Mouse (Mus musculus) heart, embryonic 15.5 days (tissue): ENCODE results near the gene Itgax. TPM values are rescaled to one million over a fixed set of nuclear protein-coding genes. Genes with fewer than 3 reads are reported as not detected.
"Not testable (repeated sequence)": the region's sequence is repeated elsewhere in the genome, so short reads cannot be mapped to it uniquely, and the experiment has no call there.

ENCODE experiments used
- ATAC-seq: fragments of 200-750 bp; cut with Nextera tagmentation; replicated peaks from 2 replicates; pipeline ENCODE4 v1.8.0; 2017; ENCODE audit warnings: low read depth, moderate TSS enrichment; ENCODE audit not compliant: insufficient number of reproducible peaks, insufficient read depth, low FRiP score
- H3K27ac ChIP-seq: fragments of 300-500 bp; sonication (generic); 2 replicates; pipeline ENCODE4 v1.5.1; 2015; ENCODE audit warnings: mild to moderate bottlenecking, inconsistent platforms
- H3K27me3 ChIP-seq: fragments of 300-500 bp; sonication (generic); 2 replicates; pipeline ENCODE4 v1.6.1; 2015; ENCODE audit warnings: inconsistent platforms
- H3K36me3 ChIP-seq: fragments of 300-500 bp; sonication (generic); 2 replicates; pipeline ENCODE4 v1.6.1; 2015; ENCODE audit warnings: mild to moderate bottlenecking, inconsistent platforms
- H3K4me1 ChIP-seq: fragments of 300-500 bp; sonication (generic); replicated peaks from 2 replicates; pipeline ENCODE4 v1.6.1; 2015; ENCODE audit warnings: inconsistent platforms
- H3K4me2 ChIP-seq: fragments of 300-500 bp; sonication (generic); 2 replicates; pipeline ENCODE4 v1.6.1; 2015; ENCODE audit warnings: inconsistent platforms, mild to moderate bottlenecking, moderate library complexity
- H3K4me3 ChIP-seq: fragments of 300-500 bp; sonication (generic); 2 replicates; pipeline ENCODE4 v1.5.1; 2015; ENCODE audit warnings: mild to moderate bottlenecking, inconsistent platforms
- H3K9ac ChIP-seq: fragments of 300-500 bp; sonication (generic); 2 replicates; pipeline ENCODE4 v1.6.1; 2015; ENCODE audit warnings: mild to moderate bottlenecking, inconsistent platforms
- H3K9me3 ChIP-seq: fragments of 300-500 bp; sonication (generic); replicated peaks from 2 replicates; pipeline ENCODE4 v1.6.1; 2016; ENCODE audit warnings: inconsistent platforms
- WGBS: fragments of 180-500 bp; shearing (Covaris S2); methylation state at CpG from one replicate; pipeline ENCODE4 v1.1.7; 2015; ENCODE audit warnings: mixed read lengths; 5-methylcytosine and 5-hydroxymethylcytosine counted together
- polyA plus RNA-seq: library from polyadenylated mRNA; unstranded; fragments of >200 nt; fragmentation: Nextera tagmentation; extraction: Ambion mirVana; gene quantifications from 2 replicates; pipeline ENCODE4 v1.2.1, GENCODE M21; 2015

The Itgax gene
- polyA plus RNA-seq, 1 experiment from 2014 or later = 0.14 TPM

- no peak overlapping the region for H3K27ac ChIP-seq
- no peaks in the 10 kb centered on the region for H3K4me1 ChIP-seq
- WGBS = 72% methylated on average over 5 of the region's 5 CpGs
- no peak overlapping the region for H3K4me2 ChIP-seq
- no peak overlapping the region for H3K9ac ChIP-seq
- H3K36me3 ChIP-seq = no peaks in the 10 kb centered on the region
- ATAC-seq = no peak
- no peaks in the 10 kb centered on the region for H3K9me3 ChIP-seq
- H3K27me3 ChIP-seq = no peaks in the 10 kb centered on the region
- H3K4me3 ChIP-seq = no peak overlapping the region
Measured at GRCm38 (mm10) chr7:128115211-128115958, 14.0 kb upstream of the Itgax start.

- no peak overlapping the region for H3K4me2 ChIP-seq
- H3K4me1 ChIP-seq = no peaks in the 10 kb centered on the region
- 0 out of 2 replicates have a peak, but pooled peaks cover 3% of the 10 kb centered on the region for H3K27me3 ChIP-seq
- no peak overlapping the region for H3K9ac ChIP-seq
- H3K9me3 ChIP-seq = no peaks in the 10 kb centered on the region
- no peak overlapping the region for H3K27ac ChIP-seq
- no peaks in the 10 kb centered on the region for H3K36me3 ChIP-seq
- 88% methylated on average over 5 of the region's 5 CpGs for WGBS
- ATAC-seq = no peak
- no peak overlapping the region for H3K4me3 ChIP-seq
Measured at GRCm38 (mm10) chr7:128116396-128116795, 13.0 kb upstream of the Itgax start.

- no peaks in the 10 kb centered on the region for H3K36me3 ChIP-seq
- no peak overlapping the region for H3K4me2 ChIP-seq
- H3K9me3 ChIP-seq = no peaks in the 10 kb centered on the region
- no peaks in the 10 kb centered on the region for H3K4me1 ChIP-seq
- no peak for ATAC-seq
- no peak overlapping the region for H3K4me3 ChIP-seq
- 71% methylated on average over 6 of the region's 6 CpGs for WGBS
- H3K27me3 ChIP-seq = 0 out of 2 replicates have a peak, but pooled peaks cover 3% of the 10 kb centered on the region
- H3K27ac ChIP-seq = no peak overlapping the region
- H3K9ac ChIP-seq = no peak overlapping the region
Measured at GRCm38 (mm10) chr7:128119726-128120490, 9.4 kb upstream of the Itgax start.

GRCm38 (mm10) chr7:128132148-128132547 lies 2.8 kb downstream of the Itgax start:
- Histone ChIP-seq H3K9ac (no peak overlapping the region), H3K36me3 (no peaks in the 10 kb centered on the region), H3K4me2 (no peak overlapping the region), H3K27ac (no peak overlapping the region), H3K4me3 (no peak overlapping the region), H3K4me1 (peaks cover 9% of the 10 kb centered on the region), H3K27me3 (no peaks in the 10 kb centered on the region), H3K9me3 (no peaks in the 10 kb centered on the region)
- ATAC-seq = no peak
- 40% methylated on average over 5 of the region's 5 CpGs for WGBS

GRCm38 (mm10) chr7:128133596-128133995 lies 4.2 kb downstream of the Itgax start:
- H3K9me3 ChIP-seq = no peaks in the 10 kb centered on the region
- H3K4me1 ChIP-seq = no peaks in the 10 kb centered on the region
- no peaks in the 10 kb centered on the region for H3K27me3 ChIP-seq
- no peak overlapping the region for H3K4me3 ChIP-seq
- no peak overlapping the region for H3K4me2 ChIP-seq
- WGBS = 73% methylated on average over 2 of the region's 2 CpGs
- no peak overlapping the region for H3K27ac ChIP-seq
- H3K36me3 ChIP-seq = no peaks in the 10 kb centered on the region
- H3K9ac ChIP-seq = no peak overlapping the region
- ATAC-seq = no peak

- H3K9ac ChIP-seq = no peak overlapping the region
- H3K27ac ChIP-seq = no peak overlapping the region
- no peak overlapping the region for H3K4me3 ChIP-seq
- H3K36me3 ChIP-seq = no peaks in the 10 kb centered on the region
- 40% methylated on average over 4 of the region's 4 CpGs for WGBS
- H3K9me3 ChIP-seq = no peaks in the 10 kb centered on the region
- H3K4me1 ChIP-seq = no peaks in the 10 kb centered on the region
- no peaks in the 10 kb centered on the region for H3K27me3 ChIP-seq
- no peak overlapping the region for H3K4me2 ChIP-seq
- no peak for ATAC-seq
Measured at GRCm38 (mm10) chr7:128136927-128137326, 7.6 kb downstream of the Itgax start.

GRCm38 (mm10) chr7:128139611-128140010 lies 10.3 kb downstream of the Itgax start:
- Histone ChIP-seq H3K27ac (no peak overlapping the region), H3K4me2 (no peak overlapping the region), H3K4me1 (no peaks in the 10 kb centered on the region), H3K36me3 (no peaks in the 10 kb centered on the region), H3K4me3 (no peak overlapping the region), H3K27me3 (no peaks in the 10 kb centered on the region), H3K9ac (no peak overlapping the region), H3K9me3 (no peaks in the 10 kb centered on the region)
- 91% methylated on average over 6 of the region's 6 CpGs for WGBS
- no peak for ATAC-seq

GRCm38 (mm10) chr7:128150970-128151369 lies 21.6 kb downstream of the Itgax start:
- Histone ChIP-seq H3K27ac (no peak overlapping the region), H3K4me3 (no peak overlapping the region), H3K9ac (no peak overlapping the region), H3K27me3 (0 out of 2 replicates have a peak, but pooled peaks cover 3% of the 10 kb centered on the region), H3K4me2 (no peak overlapping the region), H3K4me1 (no peaks in the 10 kb centered on the region), H3K9me3 (no peaks in the 10 kb centered on the region), H3K36me3 (no peaks in the 10 kb centered on the region)
- WGBS = 88% methylated on average over 8 of the region's 8 CpGs
- no peak for ATAC-seq

GRCm38 (mm10) chr7:128154076-128154475 lies 24.7 kb downstream of the Itgax start, which contains the start of gene Itgad:
TSS of gene Itgad (plus strand) at chr7:128154376.
- H3K9ac ChIP-seq = no peak within 1 kb of the TSS
- peak within 1 kb of the TSS; percentile 53 for H3K4me2 ChIP-seq

GRCm38 (mm10) chr7:128154924-128155323 lies 25.6 kb downstream of the Itgax start:
- H3K4me2 ChIP-seq = peak overlapping the region; percentile 53
- H3K27ac ChIP-seq = no peak overlapping the region
- 29% methylated on average over 10 of the region's 10 CpGs for WGBS
- H3K9me3 ChIP-seq = no peaks in the 10 kb centered on the region
- no peak for ATAC-seq
- no peak overlapping the region for H3K9ac ChIP-seq
- no peaks in the 10 kb centered on the region for H3K4me1 ChIP-seq
- peak overlapping the region; percentile 19; the same call in 1 of the 2 replicates for H3K4me3 ChIP-seq
- H3K36me3 ChIP-seq = no peaks in the 10 kb centered on the region
- H3K27me3 ChIP-seq = 0 out of 2 replicates have a peak, but pooled peaks cover under 1% of the 10 kb centered on the region

More at GRCm38 (mm10) chr7:128154076-128154475, 24.7 kb downstream of the Itgax start, which contains the start of gene Itgad:
- Histone ChIP-seq H3K27ac (no peak within 1 kb of the TSS), H3K4me3 (peak within 1 kb of the TSS; percentile 19; the same call in 1 of the 2 replicates), H3K27me3 (0 out of 2 replicates have a peak, but pooled peaks cover 3% of the 10 kb centered on the region), H3K4me1 (no peaks in the 10 kb centered on the region), H3K36me3 (no peaks in the 10 kb centered on the region), H3K9me3 (no peaks in the 10 kb centered on the region)
- 86% methylated on average over 21 of the region's 21 CpGs for WGBS
- ATAC-seq = no peak

- not testable (repeated sequence) for H3K4me2 ChIP-seq, H3K27me3 ChIP-seq, H3K27ac ChIP-seq, H3K4me1 ChIP-seq, H3K4me3 ChIP-seq, H3K36me3 ChIP-seq, ATAC-seq, H3K9ac ChIP-seq, H3K9me3 ChIP-seq
- WGBS = 68% methylated on average over 8 of the region's 8 CpGs
Measured at GRCm38 (mm10) chr7:128158688-128159354, 29.5 kb downstream of the Itgax start.
